Mouse (Mus musculus) cerebellum, adult 8-10 months (tissue): ENCODE data around the gene Cacna1f.
A peak's percentile ranks its signal among the peaks of the same experiment; 100 is the strongest.

Experiments used
- DNase-seq: peaks from one replicate; pipeline ENCODE4 v3.0.0; 2022

Cacna1f gene

DNA sequence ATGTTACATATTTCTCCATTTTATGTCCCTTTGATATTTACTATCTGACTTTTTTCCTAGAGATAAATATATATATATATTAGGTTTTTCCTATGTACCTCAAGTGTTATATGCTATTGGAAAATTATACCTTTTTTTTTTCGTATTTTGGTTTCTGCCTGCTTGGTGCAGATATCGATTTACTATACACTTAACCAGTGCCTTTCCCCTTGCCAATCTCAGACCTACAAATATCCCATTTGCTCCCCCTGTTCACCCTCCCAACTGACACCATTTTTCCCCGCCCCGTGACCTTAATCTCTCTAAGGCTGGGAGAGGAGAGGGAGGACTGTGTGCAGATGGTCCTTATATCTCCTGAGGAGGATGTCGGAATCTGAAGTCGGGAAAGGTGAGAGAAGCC, at the start of gene Cacna1f:
Cacna1f (plus strand) TSS at position 301 of the 400 bp plus-strand sequence.
- no peak for DNase-seq

DNA sequence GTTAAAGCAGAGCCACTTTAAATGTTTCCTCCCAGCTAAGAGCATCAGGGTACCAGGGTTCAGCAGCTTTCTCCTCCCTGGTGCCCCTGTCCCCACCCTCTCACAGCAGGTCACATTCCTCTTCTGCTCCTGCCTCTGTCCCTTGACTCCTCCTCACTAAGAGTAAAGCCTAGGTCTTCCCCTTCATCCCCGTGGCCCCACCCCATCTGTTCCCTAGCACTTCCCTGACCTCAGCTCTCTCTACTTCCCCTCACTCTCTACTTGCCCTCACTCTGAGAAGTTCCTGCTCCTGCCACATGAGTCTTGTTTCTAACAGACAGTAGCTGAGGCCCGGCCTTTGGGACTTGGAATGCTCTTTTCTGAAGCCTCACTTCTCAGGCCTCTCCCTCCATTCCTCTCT, 43.8 kb upstream of the Cacna1f start:
- no peak for DNase-seq

DNA sequence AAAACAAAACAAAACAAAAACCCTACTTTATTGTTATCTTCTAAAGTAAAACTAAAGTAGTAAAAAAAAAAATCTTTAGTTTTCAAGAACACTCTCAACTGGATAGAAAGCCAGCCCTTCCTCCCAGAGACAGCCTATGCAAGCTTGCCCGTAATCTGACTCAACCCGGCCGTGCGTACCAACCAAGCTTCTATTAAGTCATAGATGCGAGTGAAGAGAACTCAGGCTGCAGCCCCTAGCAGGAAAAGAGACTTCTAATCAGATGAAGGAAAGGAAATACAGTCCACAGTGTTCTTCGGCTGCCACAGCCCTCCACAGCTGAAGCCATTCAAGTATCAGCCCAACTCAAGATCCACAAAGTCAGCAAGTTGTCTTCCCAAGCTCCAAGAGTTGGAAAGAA, 40.5 kb upstream of the Cacna1f start:
- DNase-seq: no peak

DNA sequence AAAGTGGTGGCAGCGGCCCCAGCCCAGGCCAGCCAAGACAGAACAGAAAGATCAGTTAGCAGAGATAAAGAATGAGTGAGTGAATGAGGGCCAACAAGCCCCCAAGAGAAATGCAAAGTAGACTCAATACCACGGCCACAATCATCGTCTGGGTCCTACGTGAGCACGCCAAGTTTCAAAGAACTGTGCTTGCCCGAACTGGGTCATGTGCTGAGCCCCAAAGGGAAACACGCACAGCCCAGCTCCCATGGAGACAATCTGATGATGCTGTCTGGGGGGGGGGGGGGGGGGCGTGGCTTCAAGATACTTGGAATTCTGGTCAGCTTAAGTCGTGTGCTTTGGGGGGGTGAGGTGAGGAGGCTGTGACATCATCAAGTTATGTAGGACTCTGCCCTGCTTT, 39.4 kb upstream of the Cacna1f start:
- no peak for DNase-seq

DNA sequence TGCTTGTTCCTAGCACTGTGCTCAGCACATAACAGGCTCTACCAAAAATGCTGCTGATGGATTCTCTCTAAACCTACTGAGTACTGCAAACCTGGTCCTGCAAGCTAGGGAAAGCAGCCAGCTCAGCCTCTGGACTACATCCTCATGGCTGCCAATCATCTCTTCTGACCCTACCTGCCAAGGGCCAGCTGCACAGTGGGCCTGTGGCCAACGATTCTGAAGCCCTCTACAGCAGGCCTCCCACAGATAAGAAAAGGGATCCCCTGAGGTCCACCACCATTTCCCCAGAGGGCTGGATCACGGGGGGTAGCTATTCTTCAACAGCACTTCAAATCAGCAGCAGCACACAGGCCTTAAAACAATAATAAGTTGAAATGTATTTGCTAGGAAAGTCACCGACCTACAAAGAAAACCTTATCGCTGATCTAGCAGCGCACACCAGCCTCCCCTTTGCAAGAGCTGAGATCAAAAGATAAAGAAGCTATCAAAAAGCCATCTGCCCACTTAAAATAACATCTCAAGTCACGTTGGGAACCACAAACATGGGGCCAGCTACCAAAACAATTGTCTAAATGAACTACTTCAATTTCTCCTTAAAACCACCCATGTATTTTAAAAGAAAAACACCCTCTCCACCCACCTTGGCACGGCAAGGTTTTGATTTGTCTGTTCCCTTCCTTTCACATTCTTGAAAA, 36.3 kb upstream of the Cacna1f start:
- no peak for DNase-seq

DNA sequence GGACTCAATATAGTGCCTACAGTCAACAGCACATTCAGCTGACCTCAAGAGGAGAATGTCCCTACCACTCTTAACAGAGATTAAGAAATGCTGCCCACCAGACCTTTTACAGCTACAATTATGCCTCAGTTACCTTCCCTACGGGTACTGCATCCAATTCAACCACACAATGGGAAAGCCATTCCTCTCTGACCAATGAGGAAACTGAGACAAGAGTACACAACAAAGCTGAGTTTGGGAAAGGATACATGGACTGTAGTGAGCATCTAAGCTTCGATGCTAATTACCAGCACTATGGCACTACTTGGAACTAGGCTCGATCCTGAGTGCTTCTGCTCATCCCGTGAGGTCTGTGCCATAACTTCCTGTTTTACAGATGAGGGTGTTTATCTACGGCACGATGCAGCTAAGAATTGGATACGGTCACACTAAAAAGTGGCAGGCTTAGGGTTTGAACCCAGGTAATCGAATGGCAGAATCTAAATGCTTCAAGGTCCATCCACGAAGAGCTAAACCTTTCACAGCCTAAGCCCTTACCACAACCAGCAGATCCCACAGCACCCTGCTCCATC, 35.2 kb upstream of the Cacna1f start:
- DNase-seq: no peak

DNA sequence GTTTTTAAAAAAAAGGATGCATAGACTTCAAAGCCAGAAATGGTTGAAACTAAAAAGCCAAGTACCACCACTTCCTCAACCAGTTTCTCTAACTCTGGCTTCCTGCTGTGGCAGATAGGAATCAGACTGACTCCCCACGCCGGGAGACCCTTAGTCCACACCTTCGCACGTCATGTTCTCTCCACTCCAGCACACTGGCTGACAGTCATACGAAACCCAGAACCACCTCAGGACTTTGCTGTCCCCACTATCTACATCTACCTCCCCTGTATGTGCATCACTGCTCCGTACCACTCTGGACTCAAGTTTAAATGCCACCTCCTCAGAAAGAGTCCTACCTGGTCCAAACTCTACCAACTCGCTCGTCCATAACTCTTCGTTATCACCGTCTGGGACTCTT, 34.4 kb upstream of the Cacna1f start:
- DNase-seq: no peak

DNA sequence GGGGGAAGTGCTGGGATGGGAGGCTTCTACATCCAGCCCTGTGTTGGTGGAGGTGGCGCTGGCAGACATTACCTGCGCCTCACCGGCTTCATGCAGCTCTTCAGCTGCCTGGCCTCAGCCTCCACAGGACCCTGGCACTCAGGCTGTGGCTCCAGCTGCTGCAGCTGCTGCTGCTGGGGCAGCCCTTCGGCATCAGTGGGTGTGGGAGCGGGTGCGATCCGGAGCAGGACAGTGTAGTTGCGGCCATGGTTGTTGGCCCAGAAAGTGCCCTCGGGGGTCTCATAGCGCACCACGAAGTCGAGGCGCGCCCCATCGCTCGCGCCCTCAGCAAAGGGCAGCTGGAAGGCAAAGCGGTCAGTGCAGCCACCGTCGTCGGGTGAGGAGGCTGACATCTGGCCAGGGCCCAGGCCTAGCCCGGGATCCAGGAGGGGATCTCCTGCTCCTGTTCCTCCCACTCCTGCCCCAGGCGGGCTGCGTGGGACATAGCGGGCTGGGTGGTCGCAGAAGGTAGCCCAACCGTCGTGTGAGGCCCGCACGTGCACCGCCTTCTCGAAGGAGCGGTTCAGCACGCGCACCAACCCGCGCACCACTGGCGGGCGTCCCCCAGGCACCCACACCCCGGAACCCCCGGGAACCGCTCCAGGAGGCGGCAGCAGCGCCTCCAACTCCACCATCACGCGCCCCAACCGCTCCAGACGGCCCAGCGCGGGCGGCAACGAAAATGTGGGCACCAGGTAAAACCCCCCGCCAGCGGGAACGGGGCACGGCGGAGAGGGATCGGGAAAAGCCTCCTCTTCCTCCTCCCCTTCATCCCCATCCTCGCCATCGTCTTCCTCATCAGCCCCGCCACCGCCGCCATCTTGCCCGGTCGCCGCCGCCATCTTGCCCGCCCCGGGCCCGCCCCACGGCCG, 33.5 kb upstream of the Cacna1f start, which contains the start of gene Foxp3:
Foxp3 (plus strand) TSS at position 469 of the 911 bp plus-strand sequence.
- peak; percentile 72 for DNase-seq

- peak; percentile 91 for DNase-seq
Measured at GRCm38 (mm10) chrX:7574087-7574884, 32.6 kb upstream of the Cacna1f start, which contains the start of gene Ppp1r3f. Gene Ppp1r3f, minus strand, starts transcription at chrX:7574283.

- DNase-seq: no peak
Measured at GRCm38 (mm10) chrX:7574885-7575231, 32.0 kb upstream of the Cacna1f start.

DNA sequence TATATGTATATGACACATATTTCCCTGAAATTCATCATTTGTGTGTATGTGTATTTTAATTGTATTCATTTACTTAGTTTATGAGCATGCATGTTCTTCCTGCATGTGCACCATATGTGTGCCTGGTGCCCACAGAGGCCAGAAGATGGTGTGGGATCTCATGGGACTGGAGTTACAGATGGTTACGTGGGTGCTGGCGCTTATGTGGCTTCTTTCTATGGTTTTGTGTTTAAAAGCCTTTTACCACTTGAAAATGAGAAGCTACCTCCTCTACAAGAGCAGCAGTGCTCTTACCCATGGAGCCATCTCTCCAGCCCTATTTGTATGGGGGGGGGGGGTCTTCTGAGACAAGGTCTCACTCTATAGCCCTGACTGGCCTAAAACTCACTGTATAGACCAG, 25.7 kb upstream of the Cacna1f start:
- no peak for DNase-seq

GRCm38 (mm10) chrX:7583881-7584280, 23.0 kb upstream of the Cacna1f start:
- DNase-seq: no peak

DNA sequence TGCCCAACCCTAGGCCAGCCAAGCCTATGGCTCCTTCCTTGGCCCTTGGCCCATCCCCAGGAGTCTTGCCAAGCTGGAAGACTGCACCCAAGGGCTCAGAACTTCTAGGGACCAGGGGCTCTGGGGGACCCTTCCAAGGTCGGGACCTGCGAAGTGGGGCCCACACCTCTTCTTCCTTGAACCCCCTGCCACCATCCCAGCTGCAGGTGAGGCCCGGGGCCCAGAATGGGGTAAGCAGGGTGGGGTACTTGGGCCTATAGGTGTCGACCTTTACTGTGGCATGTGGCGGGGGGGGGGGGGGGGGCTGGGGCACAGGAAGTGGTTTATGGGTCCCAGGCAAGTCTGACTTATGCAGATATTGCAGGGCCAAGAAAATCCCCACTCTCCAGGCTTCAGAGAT, 20.5 kb upstream of the Cacna1f start:
- DNase-seq: no peak

DNA sequence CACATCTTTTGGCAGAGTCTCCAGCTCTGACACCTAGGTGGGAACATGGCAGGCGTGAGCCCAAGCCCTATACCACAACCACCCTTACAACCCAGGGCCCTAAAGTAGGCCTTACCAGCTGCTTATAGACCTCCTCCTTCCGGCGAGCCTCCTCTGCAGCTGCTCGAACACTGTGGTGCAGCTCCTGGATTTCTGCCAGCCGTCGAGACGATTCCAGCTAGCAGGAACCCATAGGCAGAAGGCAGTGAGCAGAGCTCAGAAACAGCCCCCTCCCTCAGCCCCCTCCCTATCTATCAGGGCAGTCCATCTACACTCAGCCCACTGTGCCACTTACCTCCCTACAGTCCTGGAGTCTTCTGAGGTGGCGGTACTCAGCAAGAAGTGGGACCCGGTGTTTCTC, 11.5 kb upstream of the Cacna1f start:
- no peak for DNase-seq

- DNase-seq: no peak
Measured at GRCm38 (mm10) chrX:7604004-7604403, 2.9 kb upstream of the Cacna1f start.

DNA sequence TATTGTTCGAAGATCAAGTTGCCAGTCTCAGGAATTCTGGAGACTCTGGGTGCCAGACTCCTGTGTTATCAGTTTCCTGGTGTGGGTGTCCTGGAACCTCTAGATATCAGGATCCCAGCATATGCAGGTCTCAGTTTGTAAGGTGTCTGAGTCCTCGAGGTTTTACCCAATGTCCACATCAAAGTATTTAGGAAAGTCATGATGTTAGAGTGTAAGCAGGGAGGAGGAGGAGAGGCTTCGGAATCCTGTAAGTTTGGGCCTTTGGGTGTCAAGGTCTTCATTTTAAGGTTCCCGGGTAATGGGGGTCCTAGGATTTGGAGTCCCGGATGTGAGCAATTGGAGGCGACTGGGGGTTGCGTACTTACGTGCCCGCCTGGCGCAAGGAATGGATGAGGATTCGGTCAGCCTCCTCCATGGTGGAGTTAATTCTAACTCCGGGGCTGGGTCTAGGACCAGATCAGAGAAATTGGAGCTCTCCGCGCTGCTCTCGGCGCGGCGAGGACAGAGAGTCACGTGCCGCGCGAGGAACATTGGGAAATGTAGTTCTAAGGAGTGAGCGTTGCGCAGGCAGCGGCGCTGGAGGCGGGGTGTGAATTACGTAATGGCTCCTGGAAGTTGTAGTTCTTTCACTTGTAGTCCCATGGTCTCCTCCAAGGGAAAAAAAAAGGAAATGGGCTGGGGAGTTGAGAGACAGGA, 1.9 kb upstream of the Cacna1f start, which contains the start of gene Ccdc22:
Ccdc22 (minus strand) TSS at position 639 of the 696 bp plus-strand sequence.
- peak; percentile 73 for DNase-seq

DNA sequence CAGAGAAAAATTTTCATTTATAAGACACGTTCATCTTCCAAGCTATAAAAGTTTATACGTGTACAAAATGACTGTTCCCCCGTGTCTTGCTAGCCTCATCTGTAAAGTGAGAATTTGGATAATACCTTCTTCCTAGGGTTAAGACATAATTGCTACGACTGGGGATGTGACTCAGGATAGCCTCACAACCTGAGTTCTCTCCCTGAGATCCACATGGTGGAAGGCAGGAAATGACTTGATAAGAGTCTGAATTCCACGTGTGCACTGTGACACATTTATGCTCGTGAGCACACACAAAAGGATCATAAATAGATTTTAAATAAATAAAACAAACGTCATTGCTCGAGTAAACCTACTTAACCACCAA, 1.3 kb upstream of the Cacna1f start:
- no peak for DNase-seq

DNA sequence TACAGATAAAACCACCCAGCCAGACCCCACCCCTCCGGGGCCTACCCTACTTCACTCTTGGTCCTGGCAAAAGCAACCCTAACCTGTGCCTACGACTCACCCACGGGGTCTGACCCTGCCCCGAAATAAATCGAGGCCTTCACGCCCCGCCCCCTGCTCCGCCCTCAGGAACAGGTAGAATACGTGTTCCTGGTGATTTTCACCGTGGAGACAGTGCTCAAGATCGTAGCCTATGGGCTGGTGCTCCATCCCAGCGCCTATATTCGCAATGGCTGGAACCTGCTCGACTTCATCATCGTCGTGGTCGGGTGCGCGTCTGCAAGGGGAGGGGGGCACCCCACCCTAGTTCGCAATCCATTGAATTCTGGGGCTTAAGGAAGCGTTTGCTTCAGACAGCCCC, 3.2 kb downstream of the Cacna1f start:
- DNase-seq: peak; percentile 30

- peak; percentile 38 for DNase-seq
Measured at GRCm38 (mm10) chrX:7610536-7611258, 3.8 kb downstream of the Cacna1f start.

GRCm38 (mm10) chrX:7617889-7618551, 11.1 kb downstream of the Cacna1f start:
- DNase-seq: no peak

GRCm38 (mm10) chrX:7632560-7632959, 25.7 kb downstream of the Cacna1f start:
- DNase-seq: no peak
